In the genomic region with DNA sequence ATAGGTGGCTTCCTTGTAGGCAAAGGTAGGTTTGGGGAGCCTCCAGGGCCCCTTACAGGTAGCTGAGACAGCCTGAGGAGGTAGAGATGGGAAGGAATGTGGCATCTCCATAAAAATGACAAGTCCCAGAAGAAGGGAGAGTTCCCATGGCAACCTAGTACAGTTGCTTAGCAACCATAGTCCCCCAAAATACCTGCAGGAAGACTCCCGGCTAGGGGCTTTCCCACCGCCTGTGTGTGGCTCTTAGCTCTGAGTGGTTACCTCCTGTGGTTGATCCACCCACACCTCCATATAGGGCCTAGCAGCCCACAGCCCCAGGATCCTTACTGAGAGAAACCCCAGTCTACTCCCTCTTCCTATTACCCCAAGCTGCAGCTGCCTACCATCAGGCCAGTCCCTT, we compare ENCODE assay signal across 10 mouse cellular contexts. TPM values are rescaled to one million over a fixed set of nuclear protein-coding genes. Genes with fewer than 3 reads are reported as not detected.
DNase-seq lines count a peak whose midpoint lies in the region; ATAC-seq lines count a peak whose summit lies in the region.
"Had no signal": no experiment of that assay in that cellular context is flagged by ENCODE, and none has a peak within 500 bp of the region (broad histone marks: within the 10 kb centered on the region; RNA-seq: fewer than 3 reads in every experiment).

No protein-coding gene starts in this region.

- H3K4me1 ChIP-seq in limb, embryonic 13.5 days, result peaks cover 62% of the 10 kb centered on the region
- H3K4me1 ChIP-seq in limb, embryonic 10.5 days, result peaks cover 73% of the 10 kb centered on the region

- H3K36me3 ChIP-seq in limb, embryonic 13.5 days, result peaks cover 14% of the 10 kb centered on the region
- H3K36me3 ChIP-seq in limb, embryonic 10.5 days, result peaks cover 39% of the 10 kb centered on the region
- H3K36me3 ChIP-seq: embryonic facial prominence, embryonic 15.5 days had no signal

- no peaks in the 10 kb centered on the region for H3K27me3 ChIP-seq in limb, embryonic 13.5 days
- no peaks in the 10 kb centered on the region for H3K27me3 ChIP-seq in limb, embryonic 10.5 days (ENCODE audit: low read depth, poor library complexity, severe bottlenecking)
- H3K27me3 ChIP-seq: embryonic facial prominence, embryonic 15.5 days had no signal

- H3K9ac ChIP-seq in limb, embryonic 13.5 days, result no peak overlapping the region
- H3K9ac ChIP-seq: embryonic facial prominence, embryonic 15.5 days had no signal

- no peak for DNase-seq in limb, embryonic 10.5 days (ENCODE audit: low spot score)
- peak; percentile 80 for DNase-seq in T-cell, adult 2 months (ENCODE audit: low spot score)
- peak; percentile 72 to 84 for DNase-seq in frontal cortex, postnatal 14 days (ENCODE audit: low spot score in 2 of 2)
- peak; percentile 89 to 95 for DNase-seq in right cerebral cortex, postnatal 10 days (ENCODE audit: low spot score in 2 of 2)
- DNase-seq in kidney, adult 9 months, result no peak
- no peak for DNase-seq in embryo, embryonic 11 days

- 0 out of 2 replicates have a peak overlapping the region, but pooled peaks have one; percentile 61 for H3K27ac ChIP-seq in limb, embryonic 13.5 days
- no peak overlapping the region for H3K27ac ChIP-seq in limb, embryonic 10.5 days

- H3K4me2 ChIP-seq in limb, embryonic 13.5 days (replicated peaks), result no peak overlapping the region
- H3K4me2 ChIP-seq: embryonic facial prominence, embryonic 15.5 days had no signal

- H3K4me3 ChIP-seq in limb, embryonic 13.5 days, result no peak overlapping the region
- no peak overlapping the region for H3K4me3 ChIP-seq in limb, embryonic 10.5 days
- H3K4me3 ChIP-seq: embryonic facial prominence, embryonic 15.5 days had no signal

- 20% methylated on average over 2 of the region's 2 CpGs for WGBS in limb, embryonic 13.5 days
- WGBS in limb, embryonic 10.5 days, result 36% methylated on average over 2 of the region's 2 CpGs

- ATAC-seq in limb, embryonic 13.5 days (ENCODE audit: low FRiP score, low read depth), result no peak

- H3K9me3 ChIP-seq in limb, embryonic 13.5 days, result no peaks in the 10 kb centered on the region
- H3K9me3 ChIP-seq in limb, embryonic 10.5 days (replicated peaks), result no peaks in the 10 kb centered on the region
- H3K9me3 ChIP-seq: embryonic facial prominence, embryonic 15.5 days had no signal

RNA-seq across cellular contexts. Expression of a gene that starts 5.3 kb away (rescaled TPM):
- 45.1 and 53.8 TPM in 2 replicates for polyA plus RNA-seq in limb, embryonic 13.5 days (2015; fragmentation: Nextera tagmentation; extraction: Ambion mirVana)
- polyA plus RNA-seq in limb, embryonic 10.5 days (2016; fragmentation: Nextera tagmentation; extraction: Ambion mirVana), result 46.7 and 58.9 TPM in 2 replicates

RNA-seq across cellular contexts. Expression of a gene that starts 12.3 kb away (rescaled TPM):
- 1.4 and 2.5 TPM in 2 replicates for polyA plus RNA-seq in limb, embryonic 13.5 days (2015; fragmentation: Nextera tagmentation; extraction: Ambion mirVana)
- not detected in 2 replicates for polyA plus RNA-seq in limb, embryonic 10.5 days (2016; fragmentation: Nextera tagmentation; extraction: Ambion mirVana)
- polyA plus RNA-seq: neural tube, embryonic 11.5 days had no signal

RNA-seq across cellular contexts. Expression of a gene that starts 21.5 kb away (rescaled TPM):
- 0.94 and 0.95 TPM in 2 replicates for polyA plus RNA-seq in limb, embryonic 13.5 days (2015; fragmentation: Nextera tagmentation; extraction: Ambion mirVana)
- polyA plus RNA-seq in limb, embryonic 10.5 days (2016; fragmentation: Nextera tagmentation; extraction: Ambion mirVana), result not detected in 2 replicates
- polyA plus RNA-seq: heart, postnatal 0 days; neural tube, embryonic 11.5 days had no signal

RNA-seq across cellular contexts. Expression of a gene that starts 45.0 kb away (rescaled TPM):
- 0.11 TPM in 1 of 2 replicates, not detected in the other for polyA plus RNA-seq in limb, embryonic 13.5 days (2015; fragmentation: Nextera tagmentation; extraction: Ambion mirVana)
- polyA plus RNA-seq in limb, embryonic 10.5 days (2016; fragmentation: Nextera tagmentation; extraction: Ambion mirVana), result not detected in 2 replicates
- polyA plus RNA-seq: heart, postnatal 0 days; neural tube, embryonic 11.5 days had no signal

RNA-seq across cellular contexts. Expression of a gene that starts 50.4 kb away (rescaled TPM):
- 59.4 and 60.0 TPM in 2 replicates for polyA plus RNA-seq in limb, embryonic 13.5 days (2015; fragmentation: Nextera tagmentation; extraction: Ambion mirVana)
- 70.3 and 75.9 TPM in 2 replicates for polyA plus RNA-seq in limb, embryonic 10.5 days (2016; fragmentation: Nextera tagmentation; extraction: Ambion mirVana)

Comparison
In these comparisons a context has a peak if more than half of its experiments do, and no peak if none do; other contexts are left out.
1. DNase-seq: peak in T-cell, adult 2 months (single experiment), frontal cortex, postnatal 14 days (2 of 2) and right cerebral cortex, postnatal 10 days (2 of 2); none in limb, embryonic 10.5 days (single experiment), kidney, adult 9 months (single experiment) and embryo, embryonic 11 days (single experiment).